Mouse (Mus musculus) limb, embryonic 15.5 days (tissue): ENCODE results near the gene Map7d1. TPM values are rescaled to one million over a fixed set of nuclear protein-coding genes. Genes with fewer than 3 reads are reported as not detected.

Source experiments
- ATAC-seq: fragments of 200-750 bp; cut with Nextera tagmentation; 2 replicates; pipeline ENCODE4 v1.8.0; 2017; ENCODE audit warnings: low read depth, moderate TSS enrichment; ENCODE audit not compliant: insufficient number of reproducible peaks, low FRiP score, low TSS enrichment
- H3K27ac ChIP-seq: fragments of 300-500 bp; sonication (generic); 2 replicates; pipeline ENCODE4 v1.5.1; 2015; ENCODE audit warnings: moderate library complexity, mild to moderate bottlenecking, inconsistent platforms
- H3K27me3 ChIP-seq: fragments of 300-500 bp; sonication (generic); 2 replicates; pipeline ENCODE4 v1.6.1; 2015; ENCODE audit warnings: inconsistent platforms
- H3K36me3 ChIP-seq: fragments of 300-500 bp; sonication (generic); 2 replicates; pipeline ENCODE4 v1.6.1; 2015; ENCODE audit warnings: inconsistent platforms
- H3K4me1 ChIP-seq: fragments of 300-500 bp; sonication (generic); 2 replicates; pipeline ENCODE4 v1.6.1; 2015; ENCODE audit warnings: inconsistent platforms
- H3K4me2 ChIP-seq: fragments of 300-500 bp; sonication (generic); 2 replicates; pipeline ENCODE4 v1.6.1; 2015; ENCODE audit warnings: mild to moderate bottlenecking, inconsistent platforms
- H3K4me3 ChIP-seq: fragments of 300-500 bp; sonication (generic); 2 replicates; pipeline ENCODE4 v1.5.1; 2015; ENCODE audit warnings: mild to moderate bottlenecking, inconsistent platforms
- H3K9ac ChIP-seq: fragments of 300-500 bp; sonication (generic); 2 replicates; pipeline ENCODE4 v1.6.1; 2015; ENCODE audit warnings: inconsistent platforms
- H3K9me3 ChIP-seq: fragments of 300-500 bp; sonication (generic); 2 replicates; pipeline ENCODE4 v1.6.1; 2016; ENCODE audit warnings: inconsistent platforms
- WGBS: fragments of 180-500 bp; shearing (Covaris S2); methylation state at CpG from one replicate; pipeline ENCODE4 v1.1.7; 2015; 5-methylcytosine and 5-hydroxymethylcytosine counted together
- polyA plus RNA-seq: library from polyadenylated mRNA; unstranded; fragments of >200 nt; fragmentation: Nextera tagmentation; extraction: Ambion mirVana; gene quantifications from 2 replicates; pipeline ENCODE4 v1.2.1, GENCODE M21; 2015

Gene Map7d1
- polyA plus RNA-seq, 1 experiment from 2014 or later, result 50.3 TPM

- no peaks in the 10 kb centered on the region for H3K27me3 ChIP-seq
- H3K4me3 ChIP-seq, result no peak overlapping the region
- no peak for ATAC-seq
- H3K27ac ChIP-seq, result no peak overlapping the region
- peaks cover 22% of the 10 kb centered on the region for H3K4me1 ChIP-seq
- H3K9ac ChIP-seq, result no peak overlapping the region
- no peaks in the 10 kb centered on the region for H3K9me3 ChIP-seq
- H3K36me3 ChIP-seq, result peaks cover 23% of the 10 kb centered on the region
- WGBS, result 59% methylated on average over 3 of the region's 3 CpGs
- no peak overlapping the region for H3K4me2 ChIP-seq
Measured at GRCm38 (mm10) chr4:126197485-126197884, 58.7 kb downstream of the Map7d1 start.

GRCm38 (mm10) chr4:126194916-126195315 lies 61.2 kb downstream of the Map7d1 start:
- ATAC-seq, result no peak
- Histone ChIP-seq H3K4me2 (no peak overlapping the region), H3K4me1 (peaks cover 11% of the 10 kb centered on the region), H3K9me3 (no peaks in the 10 kb centered on the region), H3K27me3 (no peaks in the 10 kb centered on the region), H3K4me3 (no peak overlapping the region), H3K36me3 (peaks cover 36% of the 10 kb centered on the region), H3K27ac (no peak overlapping the region), H3K9ac (no peak overlapping the region)
- 92% methylated on average over 4 of the region's 4 CpGs for WGBS

GRCm38 (mm10) chr4:126194216-126194615 lies 61.9 kb downstream of the Map7d1 start:
- no peak for ATAC-seq
- peaks cover 38% of the 10 kb centered on the region for H3K36me3 ChIP-seq

GRCm38 (mm10) chr4:126190636-126191035 lies 65.5 kb downstream of the Map7d1 start:
- no peaks in the 10 kb centered on the region for H3K4me1 ChIP-seq
- ATAC-seq, result no peak
- H3K27ac ChIP-seq, result no peak overlapping the region
- no peaks in the 10 kb centered on the region for H3K9me3 ChIP-seq
- WGBS, result 83% methylated on average over 2 of the region's 2 CpGs
- no peak overlapping the region for H3K9ac ChIP-seq
- H3K4me2 ChIP-seq, result no peak overlapping the region
- no peaks in the 10 kb centered on the region for H3K27me3 ChIP-seq
- H3K4me3 ChIP-seq, result no peak overlapping the region
- H3K36me3 ChIP-seq, result peaks cover 53% of the 10 kb centered on the region

More at GRCm38 (mm10) chr4:126194216-126194615, 61.9 kb downstream of the Map7d1 start:
- H3K27me3 ChIP-seq, result no peaks in the 10 kb centered on the region
- no peaks in the 10 kb centered on the region for H3K9me3 ChIP-seq
- no peak overlapping the region for H3K4me3 ChIP-seq
- H3K9ac ChIP-seq, result no peak overlapping the region
- peaks cover 7% of the 10 kb centered on the region for H3K4me1 ChIP-seq
- H3K4me2 ChIP-seq, result no peak overlapping the region
- H3K27ac ChIP-seq, result no peak overlapping the region

GRCm38 (mm10) chr4:126187096-126187495 lies 69.0 kb downstream of the Map7d1 start:
- Histone ChIP-seq H3K4me2 (no peak overlapping the region), H3K9me3 (no peaks in the 10 kb centered on the region), H3K27ac (0 out of 2 replicates have a peak overlapping the region, but pooled peaks have one; percentile 5), H3K4me1 (no peaks in the 10 kb centered on the region), H3K9ac (no peak overlapping the region), H3K27me3 (no peaks in the 10 kb centered on the region), H3K36me3 (peaks cover 46% of the 10 kb centered on the region), H3K4me3 (no peak overlapping the region)
- ATAC-seq, result no peak
- WGBS, result 87% methylated on average over 3 of the region's 3 CpGs

GRCm38 (mm10) chr4:126183034-126183433 lies 73.1 kb downstream of the Map7d1 start:
- Histone ChIP-seq H3K4me2 (no peak overlapping the region), H3K27me3 (no peaks in the 10 kb centered on the region), H3K4me1 (no peaks in the 10 kb centered on the region), H3K36me3 (peaks cover 58% of the 10 kb centered on the region), H3K27ac (no peak overlapping the region), H3K4me3 (no peak overlapping the region), H3K9me3 (no peaks in the 10 kb centered on the region), H3K9ac (no peak overlapping the region)
- WGBS, result 81% methylated on average over 5 of the region's 5 CpGs
- no peak for ATAC-seq

Other genes starting within 250 kb of the Map7d1 start
- 0.66 and 1.2 TPM in 2 replicates for gene Csf3r, start 231.8 kb downstream of the Map7d1 start, polyA plus RNA-seq
- 125 and 130 TPM in 2 replicates for gene Mrps15, start 209.4 kb downstream of the Map7d1 start, polyA plus RNA-seq
- gene Oscp1, start 197.8 kb downstream of the Map7d1 start, polyA plus RNA-seq, result 11.5 TPM in 2 replicates
- 50.1 and 51.2 TPM in 2 replicates for gene Lsm10, start 159.7 kb downstream of the Map7d1 start, polyA plus RNA-seq
- gene Stk40, start 152.4 kb downstream of the Map7d1 start, polyA plus RNA-seq, result 32.4 and 35.4 TPM in 2 replicates
- gene Eva1b, start 108.6 kb downstream of the Map7d1 start, polyA plus RNA-seq, result 81.0 and 86.3 TPM in 2 replicates
- 12.1 and 13.8 TPM in 2 replicates for gene Sh3d21, start 92.9 kb downstream of the Map7d1 start, polyA plus RNA-seq
- gene Thrap3, start 53.6 kb downstream of the Map7d1 start, polyA plus RNA-seq, result 183 and 198 TPM in 2 replicates
- gene Trappc3, start 6.0 kb upstream of the Map7d1 start, polyA plus RNA-seq, result 120 and 128 TPM in 2 replicates
- 71.2 and 79.7 TPM in 2 replicates for gene Col8a2, start 30.4 kb upstream of the Map7d1 start, polyA plus RNA-seq
- 79.2 and 82.9 TPM in 2 replicates for gene Adprhl2, start 65.4 kb upstream of the Map7d1 start, polyA plus RNA-seq
- gene Tekt2, start 69.3 kb upstream of the Map7d1 start, polyA plus RNA-seq, result 15.9 and 16.6 TPM in 2 replicates
- 15.2 and 17.1 TPM in 2 replicates for gene Ago3, start 173.2 kb upstream of the Map7d1 start, polyA plus RNA-seq
- 3.1 and 4.0 TPM in 2 replicates for gene Ago1, start 212.2 kb upstream of the Map7d1 start, polyA plus RNA-seq